Mouse (Mus musculus) splenic B cell, adult 2 months (primary cell): ENCODE data around the gene Nfkbid.
A peak's percentile ranks its signal among the peaks of the same experiment; 100 is the strongest.
"Not testable (repeated sequence)": the region's sequence is repeated elsewhere in the genome, so short reads cannot be mapped to it uniquely, and the experiment has no call there.

ENCODE experiments used
- DNase-seq: peaks from one replicate; pipeline ENCODE4 v3.0.0-alpha.2; 2011; ENCODE audit warnings: low read depth, low spot score
- H3K27me3 ChIP-seq: 2 replicates; pipeline ENCODE4 v1.6.1; 2012; ENCODE audit warnings: mild to moderate bottlenecking, low read length, moderate library complexity, mixed read lengths; ENCODE audit not compliant: control insufficient read depth, poor library complexity, insufficient read depth, severe bottlenecking
- H3K36me3 ChIP-seq: 2 replicates; pipeline ENCODE4 v1.6.1; 2012; ENCODE audit warnings: mild to moderate bottlenecking, low read length, moderate library complexity, mixed read lengths; ENCODE audit not compliant: control insufficient read depth, poor library complexity, insufficient read depth, severe bottlenecking

The Nfkbid gene

DNA sequence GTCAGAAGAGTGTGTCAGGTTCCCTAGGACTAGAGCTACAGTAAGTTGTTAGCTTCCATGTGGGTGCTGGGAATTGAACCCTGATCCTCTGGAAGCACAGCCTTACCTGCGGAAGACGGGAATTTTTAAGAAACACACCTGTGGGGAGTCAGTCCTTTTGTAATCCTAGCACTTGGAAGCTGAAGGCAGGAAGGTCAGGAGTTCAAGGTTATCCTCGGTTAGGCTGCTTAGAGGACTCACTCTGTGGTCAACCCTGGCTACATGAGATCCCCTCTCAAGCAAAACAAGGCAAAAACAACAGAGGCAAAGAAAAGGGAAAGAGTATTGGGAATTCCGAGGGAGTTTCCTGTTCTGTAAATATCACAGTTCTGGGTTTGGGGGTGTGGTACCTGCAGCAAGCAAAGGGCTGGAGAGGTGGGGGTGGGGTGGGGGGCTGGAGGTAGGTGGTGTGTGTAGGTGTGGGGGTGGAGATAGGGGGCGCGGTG is 43.3 kb downstream of the Nfkbid start:
- H3K27me3 ChIP-seq, result no peaks in the 10 kb centered on the region; the same call in none of the 2 replicates
- DNase-seq, result no peak
- no peaks in the 10 kb centered on the region for H3K36me3 ChIP-seq

DNA sequence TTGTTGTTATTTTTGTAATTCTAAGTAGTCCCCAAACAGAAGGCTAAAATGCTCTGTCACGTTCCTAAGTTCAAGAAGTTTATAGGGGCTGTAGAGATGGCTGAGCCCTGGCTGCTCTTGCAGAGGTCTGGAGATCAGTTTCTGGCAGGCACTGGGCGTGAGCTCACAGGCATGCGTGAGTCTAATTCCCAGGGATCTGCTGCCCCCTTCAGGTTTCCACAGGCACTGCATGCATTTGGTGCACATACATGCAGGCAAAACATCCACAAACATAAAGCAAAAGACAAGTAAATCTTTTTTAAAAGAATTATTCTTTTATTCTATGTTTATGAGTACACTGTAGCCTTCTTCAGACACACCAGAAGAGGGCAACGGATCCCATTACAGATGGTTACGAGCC is 50.9 kb downstream of the Nfkbid start:
- H3K36me3 ChIP-seq, result no peaks in the 10 kb centered on the region
- no peaks in the 10 kb centered on the region for H3K27me3 ChIP-seq
- DNase-seq, result peak; percentile 63

DNA sequence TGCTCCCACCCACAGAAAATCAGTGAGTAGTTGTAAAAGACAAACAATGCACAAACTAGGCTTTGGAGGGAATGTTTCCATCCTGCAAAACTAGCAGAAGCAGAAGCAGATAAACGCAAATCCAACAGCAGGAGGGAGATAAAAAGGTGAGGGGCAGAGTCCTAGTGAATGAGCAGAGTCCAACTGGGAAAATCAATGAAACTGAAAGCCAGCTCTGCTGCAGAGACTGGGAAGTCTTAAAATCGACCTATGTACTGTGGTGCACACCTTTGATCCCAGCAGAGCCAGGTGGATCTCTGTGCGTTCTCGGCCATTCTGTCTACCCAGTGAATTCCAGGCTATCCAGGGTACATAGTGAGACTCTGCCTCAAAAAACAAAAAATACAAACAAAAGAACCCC is 53.5 kb downstream of the Nfkbid start:
- H3K27me3 ChIP-seq, result peaks cover 2% of the 10 kb centered on the region; the same call in 1 of the 2 replicates
- H3K36me3 ChIP-seq, result no peaks in the 10 kb centered on the region
- DNase-seq, result no peak

DNA sequence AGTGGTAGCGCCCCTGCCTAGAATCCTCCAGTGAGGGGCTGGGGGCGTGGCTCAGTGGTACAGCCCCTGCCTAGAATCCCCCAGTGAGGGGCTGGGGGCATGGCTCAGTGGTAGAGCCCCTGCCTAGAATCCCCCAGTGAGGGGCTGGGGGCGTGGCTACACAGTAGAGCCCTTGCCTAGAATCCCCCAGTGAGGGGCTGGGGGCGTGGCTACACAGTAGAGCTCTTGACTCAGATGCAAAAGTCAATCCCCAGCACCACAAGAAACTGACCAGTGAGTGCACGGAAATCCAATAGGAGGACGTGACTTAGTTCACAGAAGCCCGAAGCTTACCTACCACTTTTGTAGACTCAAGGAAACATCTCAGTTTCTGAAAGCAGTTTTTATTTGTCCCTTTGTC is 54.6 kb downstream of the Nfkbid start:
- H3K36me3 ChIP-seq, H3K27me3 ChIP-seq, DNase-seq: not testable (repeated sequence)

DNA sequence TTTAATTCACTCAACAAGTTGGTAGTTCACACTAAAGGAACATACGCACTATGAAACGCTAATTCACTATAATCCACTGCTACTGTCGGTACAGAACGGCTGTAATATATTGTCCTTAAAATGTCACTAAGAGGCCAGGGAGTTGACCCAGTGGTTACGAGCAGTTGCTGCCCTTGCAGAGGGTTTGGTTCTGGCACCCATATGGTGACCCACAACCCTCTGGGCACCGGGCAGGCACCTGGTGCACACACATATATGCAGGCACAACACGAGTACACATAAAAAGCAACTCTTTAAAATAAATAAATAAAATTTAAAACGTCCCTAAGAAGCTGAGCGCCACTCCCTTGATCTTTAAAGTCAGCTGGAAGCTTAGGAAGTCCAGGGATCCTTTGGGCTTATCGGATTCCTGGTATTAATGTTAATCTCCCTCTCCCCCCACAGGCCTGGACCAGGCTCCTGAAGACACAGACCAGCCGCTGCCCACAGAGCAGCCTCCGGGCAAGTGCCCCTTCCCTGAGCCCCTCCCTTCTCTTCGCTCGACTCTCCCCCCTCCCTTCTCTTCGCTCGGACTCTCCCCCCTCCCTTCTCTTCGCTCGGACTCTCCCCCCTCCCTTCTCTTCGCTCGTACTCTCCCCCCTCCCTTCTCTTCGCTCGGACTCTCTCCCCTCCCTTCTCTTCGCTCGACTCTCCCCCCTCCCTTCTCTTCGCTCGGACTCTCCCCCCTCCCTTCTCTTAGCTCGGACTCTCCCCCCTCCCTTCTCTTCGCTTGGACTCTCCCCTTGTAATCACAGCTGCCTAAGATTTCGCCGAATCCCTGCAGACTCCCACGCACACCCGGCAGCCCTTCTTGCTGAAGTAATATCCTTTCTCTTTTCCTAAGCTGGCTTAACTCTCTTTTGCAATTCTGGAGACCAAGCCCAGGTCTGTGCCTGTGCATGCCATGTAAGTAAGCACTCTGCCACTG is 56.2 kb downstream of the Nfkbid start:
- H3K27me3 ChIP-seq, result peaks cover 2% of the 10 kb centered on the region; the same call in 1 of the 2 replicates
- DNase-seq, result no peak
- H3K36me3 ChIP-seq, result no peaks in the 10 kb centered on the region
